Mouse (Mus musculus) yolk sac, embryonic 10.5 days (tissue): ENCODE measurements around the gene Dner.
A peak's percentile ranks its signal among the peaks of the same experiment; 100 is the strongest.

Experiments used
- DNase-seq: peaks from one replicate; pipeline ENCODE4 v3.0.0-alpha.2; 2017; ENCODE audit warnings: low spot score

Gene Dner

GRCm38 (mm10) chr1:84636890-84637289 is 59.1 kb downstream of the Dner start:
- no peak for DNase-seq

GRCm38 (mm10) chr1:84628244-84628643 is 67.8 kb downstream of the Dner start:
- no peak for DNase-seq

GRCm38 (mm10) chr1:84622978-84623554 is 73.0 kb downstream of the Dner start:
- no peak for DNase-seq

GRCm38 (mm10) chr1:84621308-84621707 is 74.7 kb downstream of the Dner start:
- no peak for DNase-seq

GRCm38 (mm10) chr1:84619131-84619760 is 76.8 kb downstream of the Dner start:
- DNase-seq, result no peak

GRCm38 (mm10) chr1:84618094-84618493 is 77.9 kb downstream of the Dner start:
- DNase-seq, result no peak

- no peak for DNase-seq
These were observed 79.9 kb downstream of the Dner start for GRCm38 (mm10) chr1:84616133-84616532.

GRCm38 (mm10) chr1:84614596-84614995 is 81.4 kb downstream of the Dner start:
- no peak for DNase-seq

GRCm38 (mm10) chr1:84613119-84613518 is 82.9 kb downstream of the Dner start:
- DNase-seq, result no peak

GRCm38 (mm10) chr1:84611331-84611730 is 84.7 kb downstream of the Dner start:
- no peak for DNase-seq

- no peak for DNase-seq
These were observed 97.0 kb downstream of the Dner start for GRCm38 (mm10) chr1:84599025-84599424.

GRCm38 (mm10) chr1:84596023-84596422 is 100.0 kb downstream of the Dner start:
- no peak for DNase-seq

- no peak for DNase-seq
These were observed 103.6 kb downstream of the Dner start for GRCm38 (mm10) chr1:84592394-84592793.

- no peak for DNase-seq
These were observed 105.5 kb downstream of the Dner start for GRCm38 (mm10) chr1:84590534-84590933.

GRCm38 (mm10) chr1:84585434-84585833 is 110.6 kb downstream of the Dner start:
- DNase-seq, result no peak

GRCm38 (mm10) chr1:84581812-84582211 is 114.2 kb downstream of the Dner start:
- peak; percentile 4 for DNase-seq

GRCm38 (mm10) chr1:84561841-84562240 is 134.2 kb downstream of the Dner start:
- DNase-seq, result no peak

- no peak for DNase-seq
These were observed 134.6 kb downstream of the Dner start for GRCm38 (mm10) chr1:84561387-84561786.

- no peak for DNase-seq
These were observed 139.2 kb downstream of the Dner start for GRCm38 (mm10) chr1:84556546-84557511.

- DNase-seq, result no peak
These were observed 144.0 kb downstream of the Dner start for GRCm38 (mm10) chr1:84552005-84552404.

GRCm38 (mm10) chr1:84550065-84550368 is 146.0 kb downstream of the Dner start:
- DNase-seq, result no peak

- no peak for DNase-seq
These were observed 146.5 kb downstream of the Dner start for GRCm38 (mm10) chr1:84549367-84550064.
